Mouse (Mus musculus) liver, adult (tissue): Measurements from ENCODE around the gene Apoa2.

Source experiments
- GATA4 ChIP-seq: IDR thresholded peaks from 2 replicates; pipeline ENCODE4 v1.6.1; 2014; ENCODE audit warnings: mild to moderate bottlenecking, low read length; ENCODE audit not compliant: insufficient replicate concordance

The Apoa2 gene

GRCm38 (mm10) chr1:171256937-171257548 is 32.2 kb downstream of the Apoa2 start:
- no peak for TF ChIP-seq GATA4

- no peak for TF ChIP-seq GATA4
Measured at GRCm38 (mm10) chr1:171257781-171258180, 32.9 kb downstream of the Apoa2 start.

- no peak for TF ChIP-seq GATA4
Measured at GRCm38 (mm10) chr1:171258921-171259320, 34.1 kb downstream of the Apoa2 start.

- no peak for TF ChIP-seq GATA4
Measured at GRCm38 (mm10) chr1:171260316-171260715, 35.5 kb downstream of the Apoa2 start.

- no peak for TF ChIP-seq GATA4
Measured at GRCm38 (mm10) chr1:171262594-171263130, 37.8 kb downstream of the Apoa2 start.

GRCm38 (mm10) chr1:171263185-171263611 is 38.3 kb downstream of the Apoa2 start:
- TF ChIP-seq GATA4, result no peak

- no peak for TF ChIP-seq GATA4
Measured at GRCm38 (mm10) chr1:171263666-171264461, 39.0 kb downstream of the Apoa2 start.

- TF ChIP-seq GATA4, result peak; percentile 92
Measured at GRCm38 (mm10) chr1:171265971-171266744, 41.3 kb downstream of the Apoa2 start.

- TF ChIP-seq GATA4, result no peak
Measured at GRCm38 (mm10) chr1:171268341-171268740, 43.5 kb downstream of the Apoa2 start.

GRCm38 (mm10) chr1:171269848-171270572 is 45.2 kb downstream of the Apoa2 start, which contains the start of gene B4galt3:
Gene B4galt3 (plus strand): TSS chr1:171270328.
- no peak; the same call in 1 of the 2 replicates for TF ChIP-seq GATA4

- TF ChIP-seq GATA4, result no peak; the same call in 1 of the 2 replicates
Measured at GRCm38 (mm10) chr1:171270573-171270900, 45.7 kb downstream of the Apoa2 start.

- TF ChIP-seq GATA4, result no peak
Measured at GRCm38 (mm10) chr1:171271196-171271595, 46.3 kb downstream of the Apoa2 start.

- no peak for TF ChIP-seq GATA4
Measured at GRCm38 (mm10) chr1:171271622-171272021, 46.8 kb downstream of the Apoa2 start.

GRCm38 (mm10) chr1:171272086-171272485 is 47.2 kb downstream of the Apoa2 start:
- no peak for TF ChIP-seq GATA4

- no peak for TF ChIP-seq GATA4
Measured at GRCm38 (mm10) chr1:171274171-171274570, 49.3 kb downstream of the Apoa2 start.

GRCm38 (mm10) chr1:171275144-171275734 is 50.4 kb downstream of the Apoa2 start:
- no peak for TF ChIP-seq GATA4
